Mouse (Mus musculus) ES-E14 (cell line): ENCODE data around the gene Arhgap24.

ENCODE experiments used
- MAFK ChIP-seq: IDR thresholded peaks from 2 replicates; pipeline ENCODE4 v1.6.1; 2014; ENCODE audit warnings: mild to moderate bottlenecking, low read depth, low read length, inconsistent platforms; ENCODE audit not compliant: insufficient read depth
- ZC3H11A ChIP-seq: IDR thresholded peaks from 2 replicates; pipeline ENCODE4 v1.6.1; 2012; ENCODE audit warnings: low read depth, mild to moderate bottlenecking, inconsistent platforms, low read length, borderline replicate concordance

DNA sequence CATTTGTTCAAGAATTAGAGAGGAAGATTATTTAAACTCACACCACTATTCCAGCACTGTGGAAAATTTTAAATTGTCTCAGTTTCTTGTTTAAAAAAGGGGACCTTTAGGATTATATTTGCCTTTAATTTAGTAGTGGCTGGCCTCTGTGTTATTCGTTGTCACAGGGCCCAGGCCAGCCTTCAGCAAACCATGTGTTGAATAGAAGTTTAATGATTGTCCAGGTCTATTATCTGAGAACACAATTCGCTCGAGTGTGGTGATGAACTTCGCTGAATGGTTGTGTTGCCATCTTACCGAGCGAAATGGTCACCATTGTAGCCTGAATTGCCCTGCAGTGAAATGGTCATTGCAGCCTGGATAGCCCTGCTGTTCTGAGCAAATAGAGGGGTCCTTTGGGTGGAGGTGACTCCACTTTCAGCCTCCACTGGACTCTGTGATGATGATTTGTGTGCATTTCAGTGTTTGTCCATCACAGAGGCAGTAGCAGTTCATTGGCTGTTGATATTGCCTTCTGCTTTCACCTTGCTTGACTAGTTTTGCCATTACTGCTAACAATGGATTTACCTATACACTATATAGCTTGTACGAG lies 329.3 kb downstream of the Arhgap24 start:
- TF ChIP-seq ZC3H11A (no peak), MAFK (no peak)
